Mouse (Mus musculus) brain, embryonic 18.5 days (tissue): ENCODE data around the gene Mmp23.
"Not testable (repeated sequence)": the region's sequence is repeated elsewhere in the genome, so short reads cannot be mapped to it uniquely, and the experiment has no call there.

Source experiments
- DNase-seq: peaks from one replicate; pipeline ENCODE4 v3.0.0-alpha.2; 2012; ENCODE audit warnings: low read depth, low spot score

Gene Mmp23

GRCm38 (mm10) chr4:155654456-155655298 is 1.5 kb upstream of the Mmp23 start:
- DNase-seq = no peak

- no peak for DNase-seq
Observed at GRCm38 (mm10) chr4:155654183-155654455, 935 bp upstream of the Mmp23 start.

GRCm38 (mm10) chr4:155653451-155654182 is 433 bp upstream of the Mmp23 start:
- DNase-seq = no peak

GRCm38 (mm10) chr4:155652283-155653085 is 700 bp downstream of the Mmp23 start:
- no peak for DNase-seq

GRCm38 (mm10) chr4:155651553-155652269 is 1.5 kb downstream of the Mmp23 start:
- DNase-seq = no peak

GRCm38 (mm10) chr4:155649355-155649754 is 3.8 kb downstream of the Mmp23 start:
- DNase-seq = no peak

GRCm38 (mm10) chr4:155645721-155646120 is 7.5 kb downstream of the Mmp23 start:
- no peak for DNase-seq

- not testable (repeated sequence) for DNase-seq
Observed at GRCm38 (mm10) chr4:155645308-155645707, 7.9 kb downstream of the Mmp23 start, which contains the start of gene Gm10563. Gene Gm10563, minus strand, starts transcription at chr4:155645408.

GRCm38 (mm10) chr4:155643531-155643930 is 9.7 kb downstream of the Mmp23 start:
- DNase-seq = no peak

- no peak for DNase-seq
Observed at GRCm38 (mm10) chr4:155635766-155636499, 17.3 kb downstream of the Mmp23 start.

- no peak for DNase-seq
Observed at GRCm38 (mm10) chr4:155630267-155630666, 22.9 kb downstream of the Mmp23 start.

GRCm38 (mm10) chr4:155624338-155625291 is 28.6 kb downstream of the Mmp23 start, which contains the start of gene Cdk11b:
Gene Cdk11b, plus strand, starts transcription at chr4:155624854.
- DNase-seq = peak; percentile 99

GRCm38 (mm10) chr4:155618321-155618720 is 34.9 kb downstream of the Mmp23 start:
- DNase-seq = no peak

- no peak for DNase-seq
Observed at GRCm38 (mm10) chr4:155613264-155613663, 39.9 kb downstream of the Mmp23 start.

- DNase-seq = no peak
Observed at GRCm38 (mm10) chr4:155611860-155612259, 41.3 kb downstream of the Mmp23 start.

GRCm38 (mm10) chr4:155606825-155607224 is 46.4 kb downstream of the Mmp23 start:
- DNase-seq = no peak

- no peak for DNase-seq
Observed at GRCm38 (mm10) chr4:155605132-155605531, 48.1 kb downstream of the Mmp23 start.

GRCm38 (mm10) chr4:155603801-155604200 is 49.4 kb downstream of the Mmp23 start:
- no peak for DNase-seq

- DNase-seq = no peak
Observed at GRCm38 (mm10) chr4:155602753-155603152, 50.4 kb downstream of the Mmp23 start.
